Mouse (Mus musculus) liver, adult (tissue): Measurements from ENCODE around the gene Met.

Experiments used
- GATA4 ChIP-seq: IDR thresholded peaks from 2 replicates; pipeline ENCODE4 v1.6.1; 2014; ENCODE audit warnings: mild to moderate bottlenecking, low read length; ENCODE audit not compliant: insufficient replicate concordance

Gene Met

DNA sequence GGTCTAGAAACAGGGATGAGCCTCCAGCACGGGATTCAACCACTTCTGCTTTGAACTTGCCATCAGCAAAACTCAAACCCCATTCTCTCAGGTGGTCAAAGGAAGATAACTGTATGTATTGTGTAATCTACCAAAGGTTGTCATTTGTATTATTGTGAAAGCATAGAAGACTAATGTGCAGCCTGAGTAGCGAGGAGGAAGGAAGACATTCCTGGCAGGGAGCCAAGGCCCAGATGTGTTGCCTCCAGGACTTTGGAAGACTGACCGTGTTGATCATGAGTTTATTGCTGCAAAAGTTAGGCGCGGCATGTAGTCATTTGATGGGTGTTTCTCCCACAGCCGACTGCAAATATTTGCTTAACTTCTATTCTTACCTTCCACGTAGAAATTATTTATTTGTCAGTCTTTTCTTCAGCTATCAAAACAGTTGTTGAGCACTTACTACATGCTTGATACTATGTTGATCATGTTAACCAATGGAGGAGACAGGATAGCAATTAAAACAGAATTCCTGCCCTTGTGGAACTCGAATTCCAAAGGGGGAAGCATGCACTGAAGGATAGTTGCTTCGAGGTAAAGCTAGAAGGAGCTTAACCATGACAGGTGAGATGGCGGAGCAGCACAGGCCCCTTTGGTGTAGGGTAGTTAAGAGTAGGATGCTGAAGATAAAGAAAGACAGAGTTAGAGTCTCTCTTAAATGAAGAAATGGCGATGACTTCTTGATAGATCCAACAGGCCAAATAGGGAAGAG lies 132.3 kb downstream of the Met start:
- no peak for TF ChIP-seq GATA4

DNA sequence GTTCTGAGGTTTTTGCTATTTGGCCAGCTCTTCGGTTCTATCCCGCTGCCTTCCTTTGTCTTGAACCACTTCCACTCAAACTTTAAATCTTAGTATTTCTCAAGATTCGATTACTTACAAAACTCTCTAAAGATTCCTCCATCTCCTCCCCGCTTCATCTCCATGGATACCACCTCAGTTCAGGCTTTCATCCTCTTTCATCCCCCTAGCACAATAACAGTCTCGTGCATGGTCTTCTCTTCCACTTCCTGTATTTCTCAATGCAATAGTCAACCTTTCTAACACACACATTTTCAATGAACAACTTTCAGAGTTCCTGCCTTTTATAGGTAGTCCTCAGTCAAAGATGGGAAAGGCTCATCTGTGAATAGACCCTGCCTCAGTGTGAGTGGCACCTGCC lies 135.8 kb downstream of the Met start:
- TF ChIP-seq GATA4, result no peak

- TF ChIP-seq GATA4, result no peak
Observed at GRCm38 (mm10) chr6:17601526-17601925, 137.9 kb downstream of the Met start.

DNA sequence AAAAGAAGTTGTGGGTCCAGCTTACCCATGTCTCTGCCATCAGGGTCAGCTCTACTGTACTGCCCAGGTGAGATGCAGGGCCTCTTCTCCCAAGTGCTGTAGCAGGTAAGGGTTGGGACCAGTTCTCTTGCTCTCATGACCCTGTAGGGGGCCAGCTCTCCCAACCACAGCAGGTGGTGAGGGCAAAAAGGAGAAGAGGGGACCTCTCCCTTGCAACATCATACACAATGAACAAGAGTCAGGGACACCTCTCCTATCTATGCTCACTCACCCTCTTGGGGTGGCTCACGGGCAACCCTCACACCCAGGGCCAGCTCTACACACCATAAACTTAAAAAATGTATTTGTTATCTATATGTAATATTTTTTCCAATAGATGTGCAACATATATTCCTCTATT lies 143.3 kb downstream of the Met start:
- TF ChIP-seq GATA4, result no peak

DNA sequence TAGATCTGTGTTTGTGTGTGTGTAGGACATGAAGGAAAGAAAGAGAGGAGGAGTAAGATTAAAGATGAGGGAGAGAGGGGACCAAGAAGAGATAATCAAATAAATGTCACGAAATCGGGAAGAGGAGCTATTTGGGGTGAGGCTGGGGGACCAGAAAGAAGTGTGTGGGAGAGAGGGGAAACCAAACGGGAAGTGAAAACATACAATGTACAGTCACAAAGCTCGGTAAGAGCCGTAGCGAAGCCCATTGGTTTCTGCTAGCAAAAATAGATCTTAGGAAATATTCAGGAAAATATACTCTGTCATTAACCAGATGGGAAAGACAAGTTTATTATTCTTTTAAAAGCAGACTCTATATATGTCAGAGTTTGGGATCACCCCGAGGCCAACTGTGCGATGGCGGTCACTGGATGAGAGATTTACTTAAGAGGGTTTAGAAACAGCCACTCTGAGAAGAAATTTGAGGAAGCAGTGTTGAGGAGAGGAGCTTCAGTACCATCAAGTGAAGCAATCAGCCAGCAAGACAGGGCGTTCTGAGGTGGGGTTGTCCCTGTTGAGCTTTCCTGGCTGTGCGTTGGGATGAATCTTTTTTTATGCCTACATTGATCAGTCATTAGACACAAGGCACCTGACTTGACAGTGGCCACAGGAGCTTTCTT lies 147.9 kb downstream of the Met start:
- TF ChIP-seq GATA4, result no peak

- no peak for TF ChIP-seq GATA4
Observed at GRCm38 (mm10) chr6:17612652-17613051, 149.1 kb downstream of the Met start.

DNA sequence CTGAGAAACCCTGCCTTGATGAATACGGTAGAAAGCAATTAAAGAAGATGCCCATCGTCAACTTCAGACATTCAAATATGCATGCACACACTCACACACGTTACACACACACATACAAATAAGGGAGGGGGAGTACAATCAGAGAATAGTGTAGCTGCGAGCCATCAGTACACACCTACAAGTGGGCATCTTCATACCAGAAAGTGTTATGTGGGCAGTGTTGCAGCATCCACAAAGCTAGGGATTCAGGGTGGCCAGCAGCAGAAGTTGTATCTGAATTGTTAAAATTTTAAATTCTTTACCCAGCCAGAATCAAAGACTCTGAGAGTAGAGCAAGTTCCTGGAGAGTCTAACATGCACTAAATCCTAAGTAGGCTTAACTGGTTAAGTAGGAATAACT lies 157.2 kb downstream of the Met start:
- TF ChIP-seq GATA4, result no peak

- no peak for TF ChIP-seq GATA4
Observed at GRCm38 (mm10) chr6:17621436-17621835, 157.8 kb downstream of the Met start.
